Mouse (Mus musculus) liver, embryonic 16.5 days (tissue): ENCODE measurements around the gene Mc3r. TPM values are rescaled to one million over a fixed set of nuclear protein-coding genes. Genes with fewer than 3 reads are reported as not detected.
A peak's percentile ranks its signal among the peaks of the same experiment; 100 is the strongest.

ENCODE experiments used
- ATAC-seq: fragments of 200-750 bp; cut with Nextera tagmentation; 2 replicates; pipeline ENCODE4 v1.8.0; 2017; ENCODE audit warnings: low read depth, mild to moderate bottlenecking, moderate number of reproducible peaks, moderate library complexity
- H3K27ac ChIP-seq: fragments of 300-500 bp; sonication (generic); 2 replicates; pipeline ENCODE4 v1.5.1; 2014; ENCODE audit warnings: mild to moderate bottlenecking, low read length
- H3K27me3 ChIP-seq: fragments of 300-500 bp; sonication (generic); 2 replicates; pipeline ENCODE4 v1.6.1; 2014; ENCODE audit warnings: low read depth, low read length, mixed read lengths; ENCODE audit not compliant: control insufficient read depth, insufficient read depth
- H3K36me3 ChIP-seq: fragments of 300-500 bp; sonication (generic); 2 replicates; pipeline ENCODE4 v1.6.1; 2014; ENCODE audit warnings: mild to moderate bottlenecking; ENCODE audit not compliant: control insufficient read depth, insufficient read depth
- H3K4me1 ChIP-seq: fragments of 300-500 bp; sonication (generic); 2 replicates; pipeline ENCODE4 v1.6.1; 2014; ENCODE audit warnings: low read depth, low read length, mixed read lengths; ENCODE audit not compliant: control insufficient read depth
- H3K4me2 ChIP-seq: fragments of 300-500 bp; sonication (generic); 2 replicates; pipeline ENCODE4 v1.6.1; 2014; ENCODE audit warnings: low read depth, low read length, mixed read lengths
- H3K4me3 ChIP-seq: fragments of 300-500 bp; sonication (generic); 2 replicates; pipeline ENCODE4 v1.5.1; 2014; ENCODE audit warnings: low read depth, mild to moderate bottlenecking, low read length
- H3K9ac ChIP-seq: fragments of 300-500 bp; sonication (generic); 2 replicates; pipeline ENCODE4 v1.6.1; 2014; ENCODE audit warnings: low read depth, low read length
- H3K9me3 ChIP-seq: fragments of 300-500 bp; sonication (generic); replicated peaks from 2 replicates; pipeline ENCODE4 v1.6.1; 2016; ENCODE audit warnings: low read length; ENCODE audit not compliant: control insufficient read depth
- WGBS: fragments of 180-500 bp; shearing (Covaris S2); extraction: QIAGEN DNeasy Blood & Tissue Kit; methylation state at CpG from one replicate; pipeline ENCODE4 v1.1.7; 2014; ENCODE audit not compliant: insufficient replicate concordance; 5-methylcytosine and 5-hydroxymethylcytosine counted together
- polyA plus RNA-seq: library from polyadenylated mRNA; unstranded; fragments of >200 nt; fragmentation: Nextera tagmentation; extraction: Ambion mirVana; gene quantifications from 2 replicates; pipeline ENCODE4 v1.2.1, GENCODE M21; 2015

The Mc3r gene
- polyA plus RNA-seq, 1 experiment from 2014 or later, result 0.06 TPM

DNA sequence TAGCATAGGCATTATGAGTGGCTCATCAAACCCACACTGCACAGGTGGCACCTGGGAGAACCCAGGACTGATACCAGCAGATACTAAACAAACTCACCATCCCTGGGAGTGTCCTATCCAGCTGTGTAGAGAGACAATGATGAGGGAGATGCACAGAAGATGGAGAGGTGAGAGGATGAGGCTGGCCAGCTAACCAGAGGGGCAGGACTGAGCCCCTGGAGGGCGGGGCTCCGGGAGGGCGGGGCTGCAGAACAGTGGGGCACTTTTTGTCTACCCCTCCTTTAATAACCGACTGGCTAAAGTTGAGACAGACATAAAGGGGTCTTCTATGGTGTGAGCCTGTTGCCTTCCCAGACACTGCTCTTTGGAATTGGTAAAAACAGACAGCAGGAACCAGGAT, 13.1 kb downstream of the Mc3r start:
- 60% methylated on average over 4 of the region's 4 CpGs for WGBS
- Histone ChIP-seq H3K4me3 (peak overlapping the region; percentile 10; the same call in 1 of the 2 replicates), H3K4me2 (peak overlapping the region; percentile 32), H3K27ac (peak overlapping the region; percentile 23; the same call in 1 of the 2 replicates), H3K36me3 (no peaks in the 10 kb centered on the region), H3K4me1 (peaks cover 44% of the 10 kb centered on the region), H3K9ac (no peak overlapping the region), H3K27me3 (no peaks in the 10 kb centered on the region), H3K9me3 (no peaks in the 10 kb centered on the region)
- ATAC-seq, result peak; percentile 35

DNA sequence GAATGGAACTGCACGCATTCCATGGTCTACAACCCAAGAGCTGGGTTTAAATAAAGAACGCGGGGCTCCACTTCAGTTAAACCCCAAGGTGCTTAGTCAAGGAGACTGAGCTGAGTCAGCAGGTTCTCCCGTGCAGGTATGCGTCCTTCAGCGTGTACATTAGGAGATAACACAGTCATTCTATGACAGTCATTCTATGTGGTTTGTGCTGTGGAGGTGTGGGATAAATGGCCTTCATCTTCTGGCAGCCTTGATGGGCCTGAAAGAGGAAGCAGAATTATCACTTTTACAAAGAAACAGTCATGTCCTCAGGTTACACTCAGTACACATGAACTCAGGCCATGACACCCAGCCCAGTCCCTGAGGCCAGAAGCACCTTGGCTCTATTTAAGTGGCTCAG, 14.9 kb downstream of the Mc3r start:
- ATAC-seq, result no peak
- Histone ChIP-seq H3K9ac (no peak overlapping the region), H3K4me2 (no peak overlapping the region), H3K27me3 (no peaks in the 10 kb centered on the region), H3K4me1 (peaks cover 27% of the 10 kb centered on the region), H3K27ac (no peak overlapping the region), H3K4me3 (no peak overlapping the region), H3K9me3 (no peaks in the 10 kb centered on the region), H3K36me3 (no peaks in the 10 kb centered on the region)
- 69% methylated on average over 6 of the region's 6 CpGs for WGBS

DNA sequence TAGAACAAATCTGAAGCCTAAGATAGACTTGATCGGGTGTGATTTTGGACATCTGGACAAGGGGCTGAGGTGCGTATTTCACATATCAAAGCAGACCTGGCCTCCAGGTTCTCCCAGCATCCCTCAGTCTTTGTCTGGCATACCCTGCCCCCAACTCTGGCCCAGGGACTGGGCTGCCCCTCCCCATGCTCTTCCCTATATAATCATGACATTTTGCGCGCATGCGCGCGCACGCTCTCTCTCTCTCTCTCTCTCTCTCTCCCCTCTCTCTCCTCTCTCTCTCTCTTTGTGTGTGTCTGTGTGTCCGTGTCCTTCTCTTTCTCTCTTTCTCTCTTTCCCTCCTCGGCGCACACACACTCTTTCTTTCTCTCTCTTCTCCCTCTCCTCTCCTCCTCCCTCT, 21.6 kb downstream of the Mc3r start:
- Histone ChIP-seq H3K27me3 (no peaks in the 10 kb centered on the region), H3K4me2 (no peak overlapping the region), H3K9me3 (no peaks in the 10 kb centered on the region), H3K4me3 (no peak overlapping the region), H3K36me3 (no peaks in the 10 kb centered on the region), H3K9ac (no peak overlapping the region), H3K27ac (no peak overlapping the region), H3K4me1 (no peaks in the 10 kb centered on the region)
- no peak for ATAC-seq
- 75% methylated on average over 11 of the region's 11 CpGs for WGBS

DNA sequence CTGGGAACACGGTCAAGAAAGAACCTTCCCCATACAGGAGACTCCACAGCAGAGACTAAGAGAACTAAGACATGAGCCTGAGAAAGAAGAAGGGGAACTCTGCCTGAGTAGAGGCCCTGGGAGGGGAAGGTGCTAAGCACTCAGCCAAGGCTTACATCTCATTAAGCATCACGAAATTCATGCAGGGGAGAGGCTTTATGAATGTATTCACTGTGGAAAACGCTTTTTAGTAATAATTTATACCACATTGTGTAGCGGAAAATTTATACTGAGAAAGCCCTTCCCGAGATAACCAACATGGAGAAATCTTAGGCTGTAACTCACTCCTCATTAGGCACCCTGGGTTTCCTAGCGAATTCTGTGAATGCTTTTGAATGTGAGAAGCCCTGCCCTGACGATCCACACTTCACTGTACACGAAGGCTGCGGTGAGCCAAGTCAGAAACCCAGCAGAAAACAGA, 22.2 kb downstream of the Mc3r start:
- Histone ChIP-seq H3K9me3 (no peaks in the 10 kb centered on the region), H3K9ac (no peak overlapping the region), H3K27me3 (no peaks in the 10 kb centered on the region), H3K4me3 (no peak overlapping the region), H3K27ac (no peak overlapping the region), H3K4me1 (no peaks in the 10 kb centered on the region), H3K36me3 (no peaks in the 10 kb centered on the region), H3K4me2 (no peak overlapping the region)
- 44% methylated on average over 9 of the region's 9 CpGs for WGBS
- no peak for ATAC-seq

DNA sequence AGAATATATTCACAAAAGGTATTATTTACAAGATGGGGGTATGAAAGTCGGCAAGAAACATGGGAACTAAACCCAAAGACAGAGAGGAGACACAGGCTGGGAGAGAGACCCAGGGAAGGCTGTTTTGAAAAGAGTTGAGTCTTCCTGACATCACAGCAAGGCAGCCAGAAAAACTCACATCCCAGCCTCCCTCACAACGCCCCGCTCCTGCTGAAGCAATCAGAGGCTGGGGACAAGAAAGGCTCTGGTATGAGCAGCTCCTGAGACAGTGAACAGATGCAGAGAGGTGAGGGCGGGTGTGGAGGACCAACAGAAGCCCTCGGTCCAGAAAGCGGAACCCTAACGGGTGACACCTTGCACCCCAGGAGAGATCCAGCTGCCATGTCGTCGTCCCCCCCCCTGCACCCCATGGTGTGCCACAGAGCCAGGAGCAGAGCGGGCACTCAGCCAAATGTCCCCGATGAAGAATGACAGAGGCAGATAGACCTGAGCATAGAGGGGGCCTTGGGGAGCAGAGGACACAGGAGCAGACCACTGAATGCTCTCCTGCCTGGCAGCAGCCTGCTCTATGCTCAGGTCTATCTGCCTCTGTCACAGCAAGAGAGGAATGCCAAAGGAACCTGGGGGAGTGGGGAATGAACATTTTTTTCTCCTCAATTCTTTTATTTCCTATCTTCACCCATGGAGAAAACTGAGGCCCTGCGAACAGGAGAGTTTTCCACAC, 22.8 kb downstream of the Mc3r start:
- H3K27ac ChIP-seq, result no peak overlapping the region
- H3K9ac ChIP-seq, result no peak overlapping the region
- no peaks in the 10 kb centered on the region for H3K9me3 ChIP-seq
- H3K27me3 ChIP-seq, result no peaks in the 10 kb centered on the region
- WGBS, result 61% methylated on average over 12 of the region's 12 CpGs
- H3K4me2 ChIP-seq, result no peak overlapping the region
- H3K36me3 ChIP-seq, result no peaks in the 10 kb centered on the region
- no peak for ATAC-seq
- no peaks in the 10 kb centered on the region for H3K4me1 ChIP-seq
- no peak overlapping the region for H3K4me3 ChIP-seq

DNA sequence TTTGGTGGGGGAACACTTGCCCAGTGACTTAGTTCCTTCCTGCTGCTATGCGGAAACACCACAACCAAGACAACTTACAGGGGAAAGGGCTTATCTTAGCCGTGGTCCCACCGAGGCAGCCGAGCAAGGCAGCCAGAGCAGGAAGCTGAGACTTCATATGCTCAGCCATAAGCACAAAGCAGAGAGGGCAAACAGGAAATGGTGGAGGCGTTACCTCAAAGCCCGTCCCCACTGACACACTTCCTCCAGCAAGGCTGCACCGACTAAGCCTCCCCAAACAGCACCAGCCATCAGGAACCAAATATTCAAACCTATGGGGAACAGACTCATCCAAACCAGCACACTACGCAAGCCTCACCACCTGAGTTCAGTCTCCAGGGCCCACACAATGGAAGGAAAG, 26.4 kb downstream of the Mc3r start:
- Histone ChIP-seq H3K36me3 (no peaks in the 10 kb centered on the region), H3K27me3 (no peaks in the 10 kb centered on the region), H3K9me3 (no peaks in the 10 kb centered on the region), H3K4me2 (no peak overlapping the region), H3K27ac (no peak overlapping the region), H3K9ac (no peak overlapping the region), H3K4me1 (no peaks in the 10 kb centered on the region; the same call in 1 of the 2 replicates), H3K4me3 (no peak overlapping the region)
- 37% methylated on average over 8 of the region's 8 CpGs for WGBS
- ATAC-seq, result no peak

DNA sequence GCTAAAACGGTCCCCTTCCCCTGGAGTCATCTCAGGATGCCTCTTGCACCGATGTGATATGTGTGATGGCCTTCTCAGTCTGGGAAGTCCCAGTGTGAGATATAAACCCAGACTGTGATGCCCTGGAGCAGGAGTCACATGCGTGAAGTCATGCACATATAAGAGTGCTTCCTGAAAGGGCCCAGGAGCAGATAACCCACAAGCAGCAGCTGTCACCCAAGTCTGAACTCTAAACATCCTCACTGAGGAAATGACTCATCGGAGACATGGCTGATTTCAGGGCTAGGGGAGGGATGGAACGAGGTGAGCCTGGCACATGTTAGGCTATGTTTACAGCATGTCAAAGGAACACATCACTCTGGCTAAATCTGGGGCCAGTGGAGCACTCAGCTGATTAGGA, 27.9 kb downstream of the Mc3r start:
- no peaks in the 10 kb centered on the region for H3K27me3 ChIP-seq
- no peaks in the 10 kb centered on the region for H3K9me3 ChIP-seq
- no peak overlapping the region for H3K27ac ChIP-seq
- H3K4me2 ChIP-seq, result no peak overlapping the region
- no peaks in the 10 kb centered on the region for H3K36me3 ChIP-seq
- 25% methylated on average over 5 of the region's 5 CpGs for WGBS
- ATAC-seq, result peak; percentile 50
- H3K9ac ChIP-seq, result no peak overlapping the region
- H3K4me1 ChIP-seq, result no peaks in the 10 kb centered on the region; the same call in 1 of the 2 replicates
- no peak overlapping the region for H3K4me3 ChIP-seq

DNA sequence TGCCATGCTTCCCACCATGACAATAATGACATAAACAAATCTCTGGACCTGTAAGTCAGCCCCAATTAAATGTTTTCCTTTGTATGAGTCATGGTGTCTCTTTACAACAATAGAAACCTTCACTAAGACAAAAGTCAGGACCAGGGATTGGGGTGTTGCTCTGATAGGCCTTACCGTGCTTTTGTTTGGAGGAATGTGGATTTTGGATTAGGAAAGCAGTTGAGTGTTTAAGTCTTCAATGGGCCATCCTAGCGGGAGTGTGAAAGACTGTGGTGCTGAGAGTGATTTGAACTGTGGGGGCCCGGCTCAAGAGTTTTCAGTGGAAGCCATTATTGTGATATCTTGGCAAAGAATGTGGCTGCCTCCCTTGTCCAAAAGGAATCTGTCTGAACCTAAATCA, 30.7 kb downstream of the Mc3r start:
- H3K27me3 ChIP-seq, result no peaks in the 10 kb centered on the region
- no peaks in the 10 kb centered on the region for H3K9me3 ChIP-seq
- H3K4me1 ChIP-seq, result no peaks in the 10 kb centered on the region; the same call in 1 of the 2 replicates
- no peak overlapping the region for H3K4me2 ChIP-seq
- no peak overlapping the region for H3K27ac ChIP-seq
- H3K36me3 ChIP-seq, result no peaks in the 10 kb centered on the region
- ATAC-seq, result no peak
- 63% methylated on average over 3 of the region's 3 CpGs for WGBS
- no peak overlapping the region for H3K4me3 ChIP-seq
- no peak overlapping the region for H3K9ac ChIP-seq

DNA sequence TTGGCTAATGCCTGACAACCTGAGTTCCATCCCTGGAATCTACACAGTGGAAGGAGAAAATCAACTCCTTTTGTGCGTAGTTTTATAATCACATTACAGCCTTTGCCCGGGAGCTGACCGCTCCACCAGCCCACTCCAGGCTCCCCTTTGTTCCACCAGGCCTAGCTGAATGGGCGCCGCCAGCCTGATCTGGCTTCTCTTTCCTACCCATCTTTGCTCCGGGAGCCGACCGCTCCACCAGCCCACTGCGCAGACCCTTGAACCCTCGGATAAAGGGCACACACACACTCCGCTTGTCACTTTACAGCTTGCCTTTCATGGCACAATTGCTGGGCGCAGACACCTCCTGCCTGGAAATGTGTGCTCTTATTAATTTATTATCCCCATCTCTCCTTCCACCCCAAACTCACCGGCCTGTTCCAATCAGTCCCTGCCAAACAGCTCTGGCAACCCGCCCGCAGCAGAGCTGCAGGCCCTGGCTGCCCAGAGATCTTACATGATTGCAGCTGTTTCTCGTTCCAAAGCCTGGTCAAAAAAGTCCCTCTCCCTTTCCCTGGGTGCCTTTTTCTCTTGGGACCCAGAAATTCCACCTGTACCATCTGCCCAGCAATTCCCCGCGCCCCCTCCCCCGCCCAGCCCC, 33.9 kb downstream of the Mc3r start:
- Histone ChIP-seq H3K4me3 (no peak overlapping the region), H3K4me2 (no peak overlapping the region), H3K9me3 (no peaks in the 10 kb centered on the region), H3K27me3 (no peaks in the 10 kb centered on the region; the same call in 1 of the 2 replicates), H3K27ac (no peak overlapping the region), H3K4me1 (no peaks in the 10 kb centered on the region; the same call in 1 of the 2 replicates), H3K9ac (no peak overlapping the region), H3K36me3 (no peaks in the 10 kb centered on the region)
- 80% methylated on average over 19 of the region's 19 CpGs for WGBS
- no peak for ATAC-seq
